Mouse (Mus musculus): Measurements from ENCODE around the gene Tdgf1. TPM values are rescaled to one million over a fixed set of nuclear protein-coding genes. Genes with fewer than 3 reads are reported as not detected.

Tdgf1 gene
- total RNA-seq, 2 experiments from 2014 or later: not detected

- intact Hi-C loops (cut with DNase I): no loop called here
- DNase-seq: no peak
- Histone ChIP-seq H3K27ac (no peak overlapping the region), H3K4me3 (no peak overlapping the region)
- TF ChIP-seq CTCF (IDR thresholded peaks at IDR 0.05): no peak
These were observed 46.4 kb downstream of the Tdgf1 start for GRCm38 (mm10) chr9:110899451-110900008.

- intact Hi-C loops (cut with DNase I): no loop called here
- peak; percentile 11 for DNase-seq
- TF ChIP-seq CTCF (IDR thresholded peaks at IDR 0.05): no peak
- no peak overlapping the region for H3K4me3 ChIP-seq
- no peak overlapping the region for H3K27ac ChIP-seq
These were observed 49.4 kb downstream of the Tdgf1 start for GRCm38 (mm10) chr9:110896595-110896994.

GRCm38 (mm10) chr9:110895994-110896393 is 50.0 kb downstream of the Tdgf1 start:
- Histone ChIP-seq H3K27ac (no peak overlapping the region), H3K4me3 (no peak overlapping the region)
- no peak for DNase-seq
- intact Hi-C loops (cut with DNase I): no loop called here
- TF ChIP-seq CTCF (IDR thresholded peaks at IDR 0.05): no peak

GRCm38 (mm10) chr9:110895507-110895906 is 50.5 kb downstream of the Tdgf1 start:
- no peak overlapping the region for H3K4me3 ChIP-seq
- intact Hi-C loops (cut with DNase I): no loop called here
- TF ChIP-seq CTCF (IDR thresholded peaks at IDR 0.05): no peak
- peak; percentile 10 for DNase-seq
- no peak overlapping the region for H3K27ac ChIP-seq

GRCm38 (mm10) chr9:110893429-110893828 is 52.5 kb downstream of the Tdgf1 start:
- H3K27ac ChIP-seq: no peak overlapping the region; the same call in 1 of the 2 replicates

GRCm38 (mm10) chr9:110892552-110892951 is 53.4 kb downstream of the Tdgf1 start:
- no peak for TF ChIP-seq CTCF (IDR thresholded peaks at IDR 0.05)
- no peak for DNase-seq
- intact Hi-C loops (cut with DNase I): no loop called here
- Histone ChIP-seq H3K27ac (no peak overlapping the region), H3K4me3 (no peak overlapping the region)

More at GRCm38 (mm10) chr9:110893429-110893828, 52.5 kb downstream of the Tdgf1 start:
- intact Hi-C loops (cut with DNase I): no loop called here
- no peak for TF ChIP-seq CTCF (IDR thresholded peaks at IDR 0.05)
- no peak for DNase-seq
- H3K4me3 ChIP-seq: 0 out of 2 replicates have a peak overlapping the region, but pooled peaks have one; percentile 19

- no peak for TF ChIP-seq CTCF (IDR thresholded peaks at IDR 0.05)
- H3K27ac ChIP-seq: peak overlapping the region; percentile 53
- intact Hi-C loops (cut with DNase I): no loop called here
- no peak for DNase-seq
- no peak overlapping the region for H3K4me3 ChIP-seq
These were observed 54.7 kb downstream of the Tdgf1 start for GRCm38 (mm10) chr9:110891077-110891828.

- peak overlapping the region; percentile 24; the same call in 1 of the 2 replicates for H3K27ac ChIP-seq
- intact Hi-C loops (cut with DNase I): no loop called here
- no peak for DNase-seq
- TF ChIP-seq CTCF (IDR thresholded peaks at IDR 0.05): peak; percentile 37; the same call in 1 of the 2 replicates
- no peak overlapping the region for H3K4me3 ChIP-seq
These were observed 55.8 kb downstream of the Tdgf1 start for GRCm38 (mm10) chr9:110890026-110890783.

Small RNAs within 50 kb of the gene (microRNA-seq; reads per million reads assigned to microRNA genes)
- gene Gm24269: not detected

Other genes with a start within 250 kb of the Tdgf1 start
- 1,000 to 10,000 TPM in 1 of 2 experiments, 100 to 1,000 TPM in 1; 528 to 1,790 TPM for gene Myl3, start 204.3 kb downstream of the Tdgf1 start, total RNA-seq (2021)
- gene Pth1r, start 199.0 kb downstream of the Tdgf1 start, total RNA-seq (2021): 1 to 10 TPM in 1 of 2 experiments, under 1 TPM in 1; 0.99 to 1.3 TPM
- not detected for gene Prss42, start 148.0 kb downstream of the Tdgf1 start, total RNA-seq (2021)
- gene Prss44, start 132.2 kb downstream of the Tdgf1 start, total RNA-seq (2021): not detected
- not detected for gene Prss43, start 119.5 kb downstream of the Tdgf1 start, total RNA-seq (2021)
- gene Prss45, start 111.6 kb downstream of the Tdgf1 start, total RNA-seq (2021): not detected
- not detected for gene Prss46, start 101.7 kb downstream of the Tdgf1 start, total RNA-seq (2021)
- not detected for gene Prss50, start 88.2 kb downstream of the Tdgf1 start, total RNA-seq (2021)
- gene Als2cl, start 66.3 kb downstream of the Tdgf1 start, total RNA-seq (2021): 1 to 10 TPM; 3.7 to 7.5 TPM
- under 1 TPM; 0.41 to 0.70 TPM for gene Tmie, start 66.0 kb downstream of the Tdgf1 start, total RNA-seq (2021)
- gene Fam240a, start 29.3 kb downstream of the Tdgf1 start, total RNA-seq (2021): 1 to 10 TPM in 1 of 2 experiments, not detected in 1; 2.4 TPM
- 10 to 100 TPM; 75.0 to 80.8 TPM for gene Lrrc2, start 5.4 kb upstream of the Tdgf1 start, total RNA-seq (2021)
- 1 to 10 TPM; 1.1 to 1.2 TPM for gene Rtp3, start 44.4 kb upstream of the Tdgf1 start, total RNA-seq (2021)
- not detected for gene Ltf, start 73.1 kb upstream of the Tdgf1 start, total RNA-seq (2021)
- 1 to 10 TPM; 3.1 to 4.0 TPM for gene Ccrl2, start 111.4 kb upstream of the Tdgf1 start, total RNA-seq (2021)
- 10 to 100 TPM; 72.6 to 74.8 TPM for gene Lrrfip2, start 171.4 kb upstream of the Tdgf1 start, total RNA-seq (2021)

Measured in gastrocnemius, adult 2 months (tissue).